Mouse (Mus musculus): ENCODE results near the gene Zfyve27.

- TF ChIP-seq GATA1 (IDR thresholded peaks at IDR 0.05; ENCODE audit: low read length) (no peak), TAL1 (IDR thresholded peaks at IDR 0.05; ENCODE audit: low read length) (no peak)
Measured at GRCm38 (mm10) chr19:42196378-42196777, 32.6 kb downstream of the Zfyve27 start.

Data from erythroblast, embryonic 14.5 days (primary cell).